Mouse (Mus musculus): ENCODE data around the gene Gm17349.

DNA sequence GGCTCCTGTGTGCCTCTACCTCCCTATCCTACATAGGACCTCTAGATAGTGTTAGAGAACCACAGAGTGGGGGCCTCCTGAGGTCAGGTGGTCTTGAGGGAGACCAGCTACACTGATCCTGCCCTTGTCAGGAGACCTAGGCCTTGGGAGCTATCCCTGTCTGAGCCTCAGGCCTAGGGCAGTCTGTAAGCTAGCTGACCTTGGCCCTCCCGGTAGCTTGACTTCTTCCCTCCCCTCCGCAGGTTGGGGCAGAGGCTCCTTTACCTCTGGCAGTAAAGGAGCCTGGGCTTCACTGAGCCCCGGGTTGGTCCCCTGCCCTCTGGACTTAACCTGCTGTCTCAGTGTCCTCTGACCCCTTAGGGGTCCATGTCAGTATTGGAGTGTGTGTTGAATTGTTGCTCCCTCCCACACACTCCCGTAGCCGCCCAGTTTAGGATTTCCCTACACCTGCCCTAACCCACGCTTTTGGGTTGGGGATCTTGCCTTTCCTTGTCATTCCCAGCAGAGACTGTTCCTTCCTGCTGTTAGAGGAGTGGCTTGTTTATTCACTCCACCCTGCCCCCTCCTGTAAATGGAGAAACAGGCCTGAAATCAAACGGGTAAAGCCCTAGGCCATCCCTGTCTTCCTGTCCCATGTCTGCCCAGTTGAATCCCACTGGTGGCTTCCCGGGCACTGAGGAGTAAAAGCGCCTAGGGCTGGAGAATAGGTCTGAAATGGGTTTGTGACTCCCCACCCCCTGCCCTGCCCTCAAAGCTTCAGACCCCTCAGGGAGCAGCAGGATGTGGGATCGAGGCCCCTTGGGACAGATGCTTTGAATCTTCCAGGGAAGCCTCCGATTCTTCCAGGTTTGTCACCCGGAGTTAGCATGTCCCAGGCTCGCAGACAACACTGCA lies 7.6 kb upstream of the Gm17349 start:
- no peak for TF ChIP-seq CTCF (IDR thresholded peaks at IDR 0.05; ENCODE audit: borderline replicate concordance, control insufficient read depth, extremely low read depth, insufficient read depth, low read length, poor library complexity)
- TF ChIP-seq POLR2A (IDR thresholded peaks at IDR 0.05; ENCODE audit: control insufficient read depth, extremely low read depth, insufficient read depth, low read length, poor library complexity): no peak
